Mouse (Mus musculus) embryonic facial prominence, embryonic 15.5 days (tissue): Measurements from ENCODE around the gene Trip12. TPM values are rescaled to one million over a fixed set of nuclear protein-coding genes. Genes with fewer than 3 reads are reported as not detected.
A peak's percentile ranks its signal among the peaks of the same experiment; 100 is the strongest.

Experiments used
- ATAC-seq: fragments of 200-750 bp; cut with Nextera tagmentation; 2 replicates; pipeline ENCODE4 v1.8.0; 2017; ENCODE audit warnings: low read depth, moderate TSS enrichment; ENCODE audit not compliant: insufficient number of reproducible peaks, low FRiP score, low TSS enrichment
- H3K27ac ChIP-seq: fragments of 300-500 bp; sonication (generic); replicated peaks from 2 replicates; pipeline ENCODE4 v1.5.1; 2015; ENCODE audit warnings: mild to moderate bottlenecking, inconsistent platforms
- H3K27me3 ChIP-seq: fragments of 300-500 bp; sonication (generic); 2 replicates; pipeline ENCODE4 v1.6.1; 2015; ENCODE audit warnings: inconsistent platforms
- H3K36me3 ChIP-seq: fragments of 300-500 bp; sonication (generic); 2 replicates; pipeline ENCODE4 v1.6.1; 2015; ENCODE audit warnings: mild to moderate bottlenecking, inconsistent platforms
- H3K4me1 ChIP-seq: fragments of 300-500 bp; sonication (generic); 2 replicates; pipeline ENCODE4 v1.6.1; 2015; ENCODE audit warnings: inconsistent platforms
- H3K4me2 ChIP-seq: fragments of 300-500 bp; sonication (generic); replicated peaks from 2 replicates; pipeline ENCODE4 v1.6.1; 2015; ENCODE audit warnings: mild to moderate bottlenecking, inconsistent platforms
- H3K4me3 ChIP-seq: fragments of 300-500 bp; sonication (generic); replicated peaks from 2 replicates; pipeline ENCODE4 v1.5.1; 2015; ENCODE audit warnings: mild to moderate bottlenecking, inconsistent platforms
- H3K9ac ChIP-seq: fragments of 300-500 bp; sonication (generic); 2 replicates; pipeline ENCODE4 v1.6.1; 2015; ENCODE audit warnings: inconsistent platforms
- H3K9me3 ChIP-seq: fragments of 300-500 bp; sonication (generic); replicated peaks from 2 replicates; pipeline ENCODE4 v1.6.1; 2016; ENCODE audit warnings: inconsistent platforms
- WGBS: fragments of 180-500 bp; shearing (Covaris S2); methylation state at CpG from one replicate; pipeline ENCODE4 v1.1.7; 2015; 5-methylcytosine and 5-hydroxymethylcytosine counted together
- polyA plus RNA-seq: library from polyadenylated mRNA; unstranded; fragments of >200 nt; fragmentation: Nextera tagmentation; extraction: Ambion mirVana; gene quantifications from 2 replicates; pipeline ENCODE4 v1.2.1, GENCODE M21; 2015

Gene Trip12
- 56.5 and 62.1 TPM in 2 replicates for polyA plus RNA-seq

- peak within 1 kb of the TSS; percentile 99 for H3K9ac ChIP-seq
- peak within 1 kb of the TSS; percentile 98 for H3K27ac ChIP-seq
- WGBS: under 1% methylated on average over 39 of the region's 39 CpGs
- peaks cover 5% of the 10 kb centered on the region; the same call in 1 of the 2 replicates for H3K4me1 ChIP-seq
- peak within 1 kb of the TSS; percentile 65 for H3K4me2 ChIP-seq
- no peaks in the 10 kb centered on the region for H3K36me3 ChIP-seq
- peak within 1 kb of the TSS; percentile 93 for H3K4me3 ChIP-seq
- peak; percentile 36 for ATAC-seq
- H3K9me3 ChIP-seq: no peaks in the 10 kb centered on the region
- no peaks in the 10 kb centered on the region for H3K27me3 ChIP-seq
Measured at GRCm38 (mm10) chr1:84840018-84840664, at the start of gene Trip12. Gene Trip12, minus strand, starts transcription at chr1:84840516.

DNA sequence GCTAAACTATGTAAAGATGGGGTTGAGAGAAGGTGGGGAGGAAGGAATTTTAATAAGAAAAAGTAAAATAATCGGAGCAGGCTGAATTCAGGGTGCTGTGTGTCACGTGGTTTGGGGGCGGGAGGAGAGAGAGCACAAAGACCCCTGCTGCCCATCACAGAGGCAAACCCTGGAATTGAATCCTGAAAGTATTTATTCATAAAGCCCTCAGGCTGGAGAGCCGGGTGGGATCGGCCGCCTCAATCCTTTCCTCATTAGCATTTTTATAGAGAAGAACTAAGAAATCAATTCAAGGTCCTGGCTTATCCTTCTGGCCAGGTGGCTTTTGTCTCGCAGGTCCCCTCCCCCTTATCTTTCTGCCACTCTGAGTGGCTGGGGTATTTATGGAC is 49.7 kb upstream of the Trip12 start:
- ATAC-seq: no peak
- H3K9me3 ChIP-seq: no peaks in the 10 kb centered on the region
- H3K4me2 ChIP-seq: no peak overlapping the region
- H3K27ac ChIP-seq: no peak overlapping the region
- H3K27me3 ChIP-seq: no peaks in the 10 kb centered on the region
- H3K4me3 ChIP-seq: no peak overlapping the region
- H3K4me1 ChIP-seq: no peaks in the 10 kb centered on the region
- 15% methylated on average over 7 of the region's 7 CpGs for WGBS
- no peaks in the 10 kb centered on the region for H3K36me3 ChIP-seq
- H3K9ac ChIP-seq: no peak overlapping the region

- no peak for ATAC-seq
Measured at GRCm38 (mm10) chr1:84889330-84890004, 49.2 kb upstream of the Trip12 start.

GRCm38 (mm10) chr1:84885921-84886320 is 45.6 kb upstream of the Trip12 start:
- WGBS: 90% methylated on average over 6 of the region's 6 CpGs
- Histone ChIP-seq H3K27ac (no peak overlapping the region), H3K36me3 (no peaks in the 10 kb centered on the region), H3K4me3 (no peak overlapping the region), H3K27me3 (no peaks in the 10 kb centered on the region), H3K4me1 (no peaks in the 10 kb centered on the region), H3K4me2 (no peak overlapping the region), H3K9ac (no peak overlapping the region), H3K9me3 (no peaks in the 10 kb centered on the region)
- no peak for ATAC-seq

More at GRCm38 (mm10) chr1:84889330-84890004, 49.2 kb upstream of the Trip12 start:
- Histone ChIP-seq H3K9me3 (no peaks in the 10 kb centered on the region), H3K36me3 (no peaks in the 10 kb centered on the region), H3K4me2 (no peak overlapping the region), H3K4me1 (no peaks in the 10 kb centered on the region), H3K9ac (no peak overlapping the region), H3K27me3 (no peaks in the 10 kb centered on the region), H3K4me3 (no peak overlapping the region), H3K27ac (no peak overlapping the region)
- WGBS: 59% methylated on average over 8 of the region's 8 CpGs

- WGBS: 72% methylated on average over 3 of the region's 3 CpGs
- Histone ChIP-seq H3K9ac (no peak overlapping the region), H3K27me3 (no peaks in the 10 kb centered on the region), H3K36me3 (no peaks in the 10 kb centered on the region), H3K4me1 (no peaks in the 10 kb centered on the region), H3K4me2 (no peak overlapping the region), H3K9me3 (no peaks in the 10 kb centered on the region), H3K27ac (no peak overlapping the region), H3K4me3 (no peak overlapping the region)
- ATAC-seq: no peak
Measured at GRCm38 (mm10) chr1:84885174-84885573, 44.9 kb upstream of the Trip12 start.

- no peaks in the 10 kb centered on the region for H3K36me3 ChIP-seq
- no peak for ATAC-seq
- no peak overlapping the region for H3K27ac ChIP-seq
- H3K4me2 ChIP-seq: no peak overlapping the region
- H3K4me3 ChIP-seq: no peak overlapping the region
- 58% methylated on average over 4 of the region's 4 CpGs for WGBS
- no peaks in the 10 kb centered on the region for H3K4me1 ChIP-seq
- no peaks in the 10 kb centered on the region for H3K27me3 ChIP-seq
- H3K9me3 ChIP-seq: no peaks in the 10 kb centered on the region
- no peak overlapping the region for H3K9ac ChIP-seq
Measured at GRCm38 (mm10) chr1:84883889-84884288, 43.6 kb upstream of the Trip12 start.

DNA sequence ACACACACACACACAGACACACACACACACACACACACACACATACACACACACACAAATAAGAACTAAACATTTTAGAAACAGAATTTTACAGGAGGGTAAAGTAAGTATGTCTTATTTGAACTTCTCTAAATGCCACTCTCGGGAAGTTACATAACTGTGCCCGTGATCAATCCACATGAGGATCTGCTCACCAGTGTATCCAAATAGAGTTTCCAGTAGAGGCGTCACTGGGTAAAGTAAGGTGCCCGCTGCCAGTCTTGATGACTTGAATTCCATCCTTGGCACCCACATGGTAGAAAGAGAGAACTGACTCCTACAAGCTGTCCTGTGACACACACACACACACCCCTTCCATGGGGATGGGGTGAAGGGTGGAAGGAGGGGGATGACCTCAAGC is 42.6 kb upstream of the Trip12 start:
- H3K36me3 ChIP-seq: no peaks in the 10 kb centered on the region
- no peak overlapping the region for H3K4me3 ChIP-seq
- no peak for ATAC-seq
- no peaks in the 10 kb centered on the region for H3K27me3 ChIP-seq
- no peaks in the 10 kb centered on the region for H3K4me1 ChIP-seq
- no peak overlapping the region for H3K27ac ChIP-seq
- H3K9ac ChIP-seq: no peak overlapping the region
- H3K4me2 ChIP-seq: no peak overlapping the region
- H3K9me3 ChIP-seq: no peaks in the 10 kb centered on the region
- WGBS: 86% methylated on average over 4 of the region's 4 CpGs

DNA sequence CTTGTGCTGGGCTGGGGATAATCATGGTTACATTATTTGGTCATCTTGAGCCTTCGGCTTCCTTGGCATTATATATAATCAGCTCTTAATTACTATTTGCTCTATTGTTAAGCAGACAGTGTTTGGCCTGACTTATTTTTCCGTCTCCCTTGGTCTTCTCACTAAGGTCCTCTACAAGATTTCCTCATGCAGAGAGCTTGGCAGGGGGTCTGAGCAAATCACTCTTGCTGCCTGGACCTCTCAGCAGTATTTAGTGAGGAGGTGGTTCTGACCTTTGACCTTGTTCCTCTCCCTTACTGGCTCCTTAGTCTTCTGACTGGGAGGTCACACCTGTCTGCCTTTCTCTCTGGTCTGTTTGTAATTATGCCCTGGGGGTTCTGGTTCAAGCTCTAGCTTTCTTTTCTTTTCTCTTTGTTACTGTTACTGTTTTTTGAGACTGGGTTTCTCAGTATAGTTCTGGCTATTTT is 41.8 kb upstream of the Trip12 start:
- no peaks in the 10 kb centered on the region for H3K27me3 ChIP-seq
- 33% methylated on average over 2 of the region's 2 CpGs for WGBS
- no peaks in the 10 kb centered on the region for H3K9me3 ChIP-seq
- no peak overlapping the region for H3K4me3 ChIP-seq
- no peak overlapping the region for H3K27ac ChIP-seq
- H3K4me1 ChIP-seq: no peaks in the 10 kb centered on the region
- no peak overlapping the region for H3K9ac ChIP-seq
- no peak for ATAC-seq
- no peak overlapping the region for H3K4me2 ChIP-seq
- no peaks in the 10 kb centered on the region for H3K36me3 ChIP-seq

- Histone ChIP-seq H3K27ac (no peak overlapping the region), H3K4me1 (no peaks in the 10 kb centered on the region), H3K27me3 (no peaks in the 10 kb centered on the region), H3K9me3 (no peaks in the 10 kb centered on the region), H3K4me3 (no peak overlapping the region), H3K9ac (no peak overlapping the region), H3K4me2 (no peak overlapping the region), H3K36me3 (no peaks in the 10 kb centered on the region)
- 0 out of 2 replicates have a peak, but pooled peaks have one; percentile 57 for ATAC-seq
- 54% methylated on average over 11 of the region's 11 CpGs for WGBS
Measured at GRCm38 (mm10) chr1:84881248-84882065, 41.1 kb upstream of the Trip12 start.

DNA sequence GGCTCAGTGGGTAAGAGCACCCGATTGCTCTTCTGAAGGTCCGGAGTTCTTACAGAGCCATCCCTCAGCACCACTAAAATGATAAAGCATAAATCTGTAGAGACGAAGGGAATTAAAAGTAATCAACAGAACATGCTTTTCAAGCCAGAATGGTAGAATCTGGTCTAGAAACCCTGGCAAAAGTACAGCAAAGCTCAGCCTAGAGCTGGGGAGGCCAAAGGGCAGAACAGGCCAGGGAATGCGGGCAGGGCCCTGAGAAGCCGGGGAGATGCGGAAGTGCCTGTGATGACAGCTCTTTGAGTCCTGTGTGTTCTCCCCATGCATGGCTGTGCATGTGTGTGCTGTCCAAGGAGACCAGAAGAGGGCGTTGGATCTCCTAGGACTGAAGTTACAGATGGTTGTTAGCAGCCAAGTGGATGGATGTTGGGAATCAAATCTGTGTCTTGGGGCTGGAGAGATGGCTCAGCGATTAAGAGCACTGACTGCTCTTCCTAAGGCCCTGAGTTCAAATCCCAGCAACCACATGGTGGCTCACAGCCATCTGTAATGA is 39.3 kb upstream of the Trip12 start:
- no peaks in the 10 kb centered on the region for H3K27me3 ChIP-seq
- no peak for ATAC-seq
- H3K4me3 ChIP-seq: no peak overlapping the region
- no peak overlapping the region for H3K4me2 ChIP-seq
- no peak overlapping the region for H3K27ac ChIP-seq
- WGBS: 92% methylated on average over 8 of the region's 8 CpGs
- no peaks in the 10 kb centered on the region for H3K4me1 ChIP-seq
- H3K36me3 ChIP-seq: no peaks in the 10 kb centered on the region
- no peaks in the 10 kb centered on the region for H3K9me3 ChIP-seq
- no peak overlapping the region for H3K9ac ChIP-seq

- H3K9ac ChIP-seq: no peak overlapping the region
- ATAC-seq: no peak
- H3K4me2 ChIP-seq: no peak overlapping the region
- WGBS: 84% methylated on average over 2 of the region's 2 CpGs
- no peaks in the 10 kb centered on the region for H3K27me3 ChIP-seq
- no peak overlapping the region for H3K27ac ChIP-seq
- no peaks in the 10 kb centered on the region for H3K9me3 ChIP-seq
- no peaks in the 10 kb centered on the region for H3K36me3 ChIP-seq
- no peak overlapping the region for H3K4me3 ChIP-seq
- H3K4me1 ChIP-seq: no peaks in the 10 kb centered on the region
Measured at GRCm38 (mm10) chr1:84877590-84877989, 37.3 kb upstream of the Trip12 start.
